Mouse (Mus musculus): ENCODE results near the gene Spsb1.
A peak's percentile ranks its signal among the peaks of the same experiment; 100 is the strongest.

The Spsb1 gene

GRCm38 (mm10) chr4:149983921-149984645 lies 29.2 kb upstream of the Spsb1 start:
- DNase-seq (ENCODE audit: low read depth): no peak

DNA sequence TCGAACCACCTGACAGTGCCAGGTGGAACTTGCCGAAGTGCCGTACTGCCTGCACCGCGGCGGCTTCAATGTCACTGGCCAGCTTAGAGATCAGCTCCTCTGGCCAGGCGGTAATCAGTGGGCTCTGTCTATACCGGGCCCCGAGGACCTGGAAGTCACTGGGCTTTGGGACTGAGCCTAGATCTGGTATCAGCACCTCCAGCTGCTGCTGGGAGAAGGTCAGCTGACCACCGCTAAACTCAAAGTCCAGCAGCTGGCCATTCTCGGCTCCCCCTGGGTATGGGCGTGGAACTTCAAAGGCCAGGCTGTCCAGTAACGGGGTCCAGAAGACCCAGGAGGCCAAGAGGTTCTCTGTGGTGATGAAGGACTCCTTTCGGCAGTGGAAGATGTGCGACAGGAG lies 27.3 kb upstream of the Spsb1 start:
- DNase-seq (ENCODE audit: low read depth): no peak

DNA sequence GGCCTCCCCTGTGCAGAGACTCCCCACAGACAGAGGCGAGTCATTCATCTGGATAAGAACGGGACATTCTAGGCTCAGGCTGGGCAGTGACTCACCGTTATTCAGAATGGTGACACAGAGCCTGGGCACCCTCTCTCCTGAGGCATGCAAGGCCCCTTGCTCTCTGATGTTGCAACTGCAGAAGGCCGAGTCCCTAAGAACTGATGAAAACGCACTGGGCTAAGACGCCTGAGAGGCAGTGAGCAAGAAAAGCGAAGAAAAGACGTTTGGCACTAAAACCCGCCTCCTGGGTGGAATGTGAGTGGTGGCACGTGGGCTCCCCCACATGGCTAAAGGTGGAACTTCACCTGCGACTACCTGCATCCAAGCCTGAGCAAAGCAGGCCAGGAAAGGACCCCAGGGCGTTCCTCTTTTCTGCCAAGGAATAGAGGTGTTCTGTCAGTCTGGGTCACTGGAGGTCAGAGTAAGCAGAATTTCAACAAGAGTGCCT lies 25.0 kb upstream of the Spsb1 start:
- peak; percentile 91 for DNase-seq (ENCODE audit: low read depth)

GRCm38 (mm10) chr4:149978820-149979219 lies 24.0 kb upstream of the Spsb1 start:
- no peak for DNase-seq (ENCODE audit: low read depth)

DNA sequence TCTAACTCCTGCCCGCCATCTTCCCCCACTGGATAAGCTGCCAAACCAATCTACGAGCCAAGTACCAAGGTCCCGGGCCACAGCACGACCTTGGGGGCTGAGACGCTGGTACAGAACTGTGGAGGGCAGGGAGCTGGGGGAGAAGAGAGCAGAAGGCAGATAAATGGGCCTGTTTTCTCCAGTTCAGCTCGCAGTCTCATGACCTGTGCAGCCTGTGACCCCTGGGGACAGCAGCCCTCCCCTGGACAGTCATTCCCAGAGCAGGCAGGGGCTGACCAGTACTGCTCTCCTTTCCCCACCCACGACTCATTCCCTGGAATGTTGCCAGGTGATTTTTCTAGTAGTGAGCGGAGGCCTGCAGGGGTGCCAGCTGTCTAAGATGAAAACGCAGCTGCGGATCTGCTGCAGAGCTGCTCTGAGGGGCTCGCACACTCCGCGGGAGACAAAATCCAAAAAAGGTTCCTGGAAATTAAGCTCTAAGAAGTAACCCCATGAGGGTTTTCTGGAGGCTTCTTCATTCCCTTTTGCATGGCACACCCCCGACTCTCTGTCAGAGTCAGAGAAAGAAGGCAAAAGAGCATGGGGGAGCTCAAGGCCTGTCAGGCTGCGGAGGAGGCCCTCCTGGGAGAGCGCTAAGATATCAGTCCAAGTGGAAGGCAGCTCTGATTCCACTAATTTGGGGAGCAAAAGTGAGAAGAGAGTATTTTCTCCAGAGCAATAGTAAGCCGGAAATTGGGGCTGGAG lies 23.1 kb upstream of the Spsb1 start:
- DNase-seq (ENCODE audit: low read depth): no peak

DNA sequence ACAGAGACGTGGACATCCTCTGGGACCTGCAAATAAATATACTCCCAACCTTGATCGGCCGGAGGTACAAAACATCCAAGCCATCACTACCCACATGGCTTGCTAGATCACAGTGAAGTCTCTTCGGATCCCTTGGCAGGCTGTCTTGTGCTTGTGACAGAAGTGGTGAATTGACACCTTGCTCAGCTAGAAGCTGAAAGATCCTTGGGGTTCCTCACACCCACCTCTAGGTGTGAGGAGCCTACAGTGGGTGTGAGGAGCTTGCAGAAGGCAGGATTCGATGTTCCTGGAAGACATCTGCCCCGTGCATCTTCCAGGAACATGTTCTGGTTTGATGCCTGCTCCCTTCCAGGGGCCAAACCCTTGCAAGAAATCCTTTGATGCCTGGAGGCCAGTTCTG lies 22.3 kb upstream of the Spsb1 start:
- DNase-seq (ENCODE audit: low read depth): no peak

DNA sequence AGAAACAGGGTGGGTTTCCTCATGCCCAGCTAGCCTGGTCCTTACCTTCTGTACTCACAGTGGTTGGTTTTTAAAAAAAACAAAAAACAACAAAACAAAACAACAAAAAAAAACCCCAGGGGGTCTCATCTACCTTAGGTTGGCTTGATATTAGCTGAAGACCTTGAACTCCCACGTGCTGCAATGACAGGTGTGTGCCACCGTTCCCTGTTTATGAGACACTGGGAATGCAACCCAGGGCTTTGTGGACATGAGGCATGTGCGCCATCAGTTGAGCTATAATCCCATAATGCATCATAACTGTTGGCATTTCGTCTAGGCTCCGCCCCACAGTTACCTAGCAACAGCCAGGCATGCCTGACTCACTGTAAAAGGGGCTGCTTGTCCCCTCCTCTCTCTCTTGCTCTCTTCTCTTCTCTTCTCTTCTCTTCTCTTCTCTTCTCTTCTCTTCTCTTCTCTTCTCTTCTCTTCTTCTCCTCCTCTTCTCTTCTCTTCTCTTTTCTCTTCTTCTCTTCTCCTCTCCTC lies 20.9 kb upstream of the Spsb1 start:
- no peak for DNase-seq (ENCODE audit: low read depth)

DNA sequence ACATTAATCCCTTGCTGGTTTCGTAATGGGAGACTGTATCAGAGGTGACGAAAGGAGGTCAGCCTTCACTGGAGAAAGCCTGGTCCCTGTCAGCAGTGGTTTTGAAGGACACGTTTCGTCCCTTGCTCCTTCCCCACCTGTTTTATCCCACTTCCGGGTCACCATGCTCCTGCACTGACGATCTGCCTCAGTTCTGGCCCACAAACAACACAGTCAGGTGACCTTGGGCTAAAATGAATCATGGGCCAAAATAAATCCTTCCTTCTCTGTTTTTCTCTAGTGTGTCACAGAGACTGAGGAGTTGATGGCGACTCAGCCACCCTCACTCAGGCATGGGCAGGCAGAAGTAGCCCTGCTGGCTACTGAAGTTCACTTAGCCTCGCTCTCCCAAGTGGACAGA lies 20.4 kb upstream of the Spsb1 start:
- DNase-seq (ENCODE audit: low read depth): peak; percentile 36

GRCm38 (mm10) chr4:149971393-149971792 lies 16.6 kb upstream of the Spsb1 start:
- DNase-seq (ENCODE audit: low read depth): no peak

- DNase-seq (ENCODE audit: low read depth): no peak
Observed at GRCm38 (mm10) chr4:149968526-149968925, 13.7 kb upstream of the Spsb1 start.

GRCm38 (mm10) chr4:149966963-149967362 lies 12.1 kb upstream of the Spsb1 start:
- DNase-seq (ENCODE audit: low read depth): no peak

DNA sequence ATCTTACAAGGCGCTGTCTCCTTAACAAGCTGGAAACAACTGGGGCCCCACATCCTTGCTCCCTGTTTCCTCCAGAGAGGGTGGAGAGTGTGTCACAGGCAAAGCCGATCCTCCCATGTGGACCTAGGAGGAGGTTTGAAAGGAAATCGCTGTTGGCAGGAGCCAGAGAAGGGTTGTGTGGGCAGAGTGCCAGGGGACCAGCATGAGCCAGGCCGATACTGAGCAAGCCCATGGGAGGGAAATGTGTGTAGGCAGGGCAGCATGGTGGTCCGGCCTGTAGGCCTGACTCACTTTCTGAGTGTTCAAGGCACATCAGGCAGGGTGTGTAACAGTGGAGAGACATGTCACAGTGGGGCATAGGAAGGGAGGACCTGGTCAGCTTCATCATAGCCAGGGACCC lies 11.4 kb upstream of the Spsb1 start:
- DNase-seq (ENCODE audit: low read depth): peak; percentile 44

DNA sequence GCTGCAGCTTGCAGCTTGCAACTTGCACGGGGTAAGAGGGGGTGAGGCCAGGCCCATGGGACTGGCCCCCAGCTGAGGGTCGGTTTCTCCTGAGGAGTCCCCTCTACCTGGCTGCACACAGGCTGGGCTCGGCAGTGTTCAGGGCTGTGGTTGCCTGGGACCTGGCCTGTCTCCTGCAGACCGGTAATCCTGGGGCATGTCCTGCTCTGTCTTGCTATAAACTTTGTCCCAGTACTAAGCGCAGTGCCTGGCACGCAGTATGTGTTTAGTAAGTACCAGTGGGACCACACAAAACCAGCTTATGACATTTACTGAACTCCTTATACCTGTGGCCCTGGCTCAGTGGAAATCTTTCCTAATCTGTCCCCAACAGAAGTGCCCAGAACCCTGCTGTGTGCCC lies 10.8 kb upstream of the Spsb1 start:
- no peak for DNase-seq (ENCODE audit: low read depth)

GRCm38 (mm10) chr4:149965242-149965641 lies 10.4 kb upstream of the Spsb1 start:
- DNase-seq (ENCODE audit: low read depth): no peak

- DNase-seq (ENCODE audit: low read depth): no peak
Observed at GRCm38 (mm10) chr4:149964770-149965169, 9.9 kb upstream of the Spsb1 start.

DNA sequence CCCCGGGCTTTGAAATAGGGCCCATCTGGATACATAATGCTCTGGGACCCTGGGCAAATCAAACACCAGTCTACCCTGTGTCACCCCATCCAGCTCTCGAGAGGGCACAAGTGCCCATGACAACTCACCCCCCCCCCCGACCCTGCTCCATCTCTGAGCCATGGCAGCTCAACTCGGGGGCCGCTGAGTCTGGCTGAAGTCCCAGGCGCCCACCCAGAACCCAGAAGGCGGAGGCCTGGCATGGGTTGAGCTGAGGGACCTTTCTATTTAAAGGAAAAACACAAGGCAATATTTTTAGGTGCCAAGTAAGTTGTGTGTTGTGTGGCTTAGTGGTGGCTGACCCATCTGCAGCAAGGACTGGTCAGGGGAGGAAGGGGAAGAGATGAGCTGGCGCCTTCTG lies 9.4 kb upstream of the Spsb1 start:
- no peak for DNase-seq (ENCODE audit: low read depth)

DNA sequence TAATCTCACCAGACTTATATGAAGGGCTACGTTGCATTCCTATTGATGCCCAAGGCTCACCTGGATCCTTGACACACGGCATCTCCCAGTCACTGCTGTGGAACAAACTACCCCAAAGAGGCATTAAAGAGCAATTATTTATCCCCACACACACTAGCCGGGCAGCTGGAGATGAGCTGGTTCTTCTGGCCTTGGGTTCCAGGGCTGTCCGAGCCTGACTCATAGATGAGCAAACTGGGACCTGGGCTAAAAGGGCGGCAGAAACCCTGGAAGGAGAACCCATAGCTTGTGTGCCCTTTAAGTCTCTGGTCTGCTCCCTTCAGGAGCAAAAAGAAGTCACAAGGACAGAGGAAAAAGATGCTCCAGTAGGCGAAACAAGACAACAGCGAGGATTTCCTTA lies 5.5 kb upstream of the Spsb1 start:
- DNase-seq (ENCODE audit: low read depth): no peak

GRCm38 (mm10) chr4:149959816-149960215 lies 5.0 kb upstream of the Spsb1 start:
- DNase-seq (ENCODE audit: low read depth): no peak

DNA sequence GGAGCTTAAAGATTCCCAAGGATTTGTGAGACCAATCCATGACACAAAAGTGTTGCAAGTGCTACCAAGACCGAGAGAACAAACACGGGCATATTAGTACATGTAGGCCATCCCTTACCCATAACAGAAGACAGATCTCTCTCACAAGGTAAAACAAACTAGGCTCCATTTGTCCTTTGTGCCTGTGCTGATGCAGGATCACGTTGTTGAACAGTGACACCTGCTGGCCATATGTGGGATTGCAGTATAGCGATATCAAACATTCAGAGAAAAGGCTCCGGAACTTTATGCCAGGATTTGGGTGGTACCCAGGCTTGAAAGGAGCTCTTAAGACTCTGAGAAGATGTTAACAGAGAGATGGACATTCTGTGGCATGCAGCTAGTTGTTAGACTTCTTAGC lies 3.7 kb upstream of the Spsb1 start:
- DNase-seq (ENCODE audit: low read depth): peak; percentile 81

DNA sequence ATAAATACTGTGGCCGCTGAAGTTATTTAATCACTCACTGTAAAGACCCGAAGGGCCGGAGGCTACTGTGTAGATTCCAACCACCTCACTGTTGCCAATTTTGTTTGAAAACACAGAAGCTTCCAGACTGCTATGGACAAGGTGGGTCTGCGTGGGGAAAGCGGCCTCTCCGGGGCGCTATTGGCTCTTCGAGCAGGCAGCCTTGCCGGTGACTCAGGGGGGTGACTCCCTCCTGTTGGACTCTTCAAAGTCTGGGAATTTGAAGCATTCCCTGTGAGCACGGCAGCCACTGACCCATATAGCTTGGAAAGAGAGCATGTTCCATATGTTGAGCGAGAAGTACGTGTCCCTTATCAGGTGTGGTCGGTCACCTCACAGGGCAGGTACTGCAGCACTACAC lies 1.2 kb upstream of the Spsb1 start:
- DNase-seq (ENCODE audit: low read depth): no peak

DNA sequence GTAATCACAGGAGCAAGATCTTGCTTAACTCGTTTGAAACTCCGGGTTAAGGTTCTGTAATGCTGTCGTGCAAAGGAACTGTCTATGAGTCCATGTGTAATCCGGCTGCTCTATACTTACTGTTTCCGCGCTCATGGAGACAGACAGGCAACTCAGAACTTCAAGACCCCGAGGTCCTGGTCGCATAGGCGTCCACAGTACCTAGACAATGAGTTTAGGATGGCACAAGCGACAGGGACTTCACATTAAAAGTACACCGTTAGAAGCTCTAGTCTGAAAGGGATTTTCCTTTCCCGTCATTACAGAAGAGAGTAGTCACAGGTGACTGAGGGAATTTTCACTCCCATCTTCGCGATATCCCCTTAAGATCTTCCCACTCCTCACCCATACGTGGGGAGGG lies 788 bp upstream of the Spsb1 start:
- DNase-seq (ENCODE audit: low read depth): no peak

- peak; percentile 84 for DNase-seq (ENCODE audit: low read depth)
Observed at GRCm38 (mm10) chr4:149953621-149954481, 992 bp downstream of the Spsb1 start.

Measured in 416B (cell line).